Mouse (Mus musculus) embryonic fibroblast, embryonic 13.5 days (primary cell): ENCODE data around the gene Tmem189.

Experiments
- CTCF ChIP-seq: IDR thresholded peaks from 2 replicates; pipeline ENCODE4 v1.5.1; 2011; ENCODE audit warnings: mild to moderate bottlenecking, control low read depth, low read length, moderate library complexity, borderline replicate concordance; ENCODE audit not compliant: insufficient read depth
- POLR2A ChIP-seq: IDR thresholded peaks from 2 replicates; pipeline ENCODE4 v1.6.1; 2011; ENCODE audit warnings: low read depth, mild to moderate bottlenecking, control low read depth, low read length, moderate library complexity

DNA sequence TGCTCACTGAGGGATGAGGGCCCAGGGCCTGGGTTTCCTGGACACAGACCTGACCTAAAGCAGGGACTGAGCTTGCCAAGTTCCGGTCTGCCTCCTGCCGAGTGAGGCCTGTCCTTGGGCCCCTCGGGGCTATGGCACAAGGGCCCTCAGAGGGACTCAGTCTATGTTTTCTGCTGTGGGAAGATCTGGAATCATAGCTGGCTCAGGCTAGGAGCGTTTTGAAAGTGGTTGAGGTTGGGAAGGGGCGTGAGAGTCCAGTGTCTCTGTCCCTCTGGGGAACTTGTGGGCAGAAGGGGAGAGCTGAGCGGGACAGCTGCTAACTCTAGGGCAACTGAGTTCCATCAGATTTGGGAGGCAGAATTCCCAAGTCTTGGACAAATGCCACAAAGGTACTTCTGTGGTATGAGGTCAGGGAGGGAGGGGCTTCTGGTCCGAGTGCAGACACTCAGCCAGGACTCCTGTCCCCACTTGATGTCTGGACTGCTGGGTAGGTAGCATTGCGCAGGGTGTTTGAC lies 89.1 kb downstream of the Tmem189 start:
- TF ChIP-seq CTCF = no peak
- no peak for TF ChIP-seq POLR2A
